Mouse (Mus musculus) kidney, embryonic 16.5 days (tissue): ENCODE measurements around the gene Pwp2. TPM values are rescaled to one million over a fixed set of nuclear protein-coding genes. Genes with fewer than 3 reads are reported as not detected.

Experiments
- ATAC-seq: fragments of 200-750 bp; cut with Nextera tagmentation; 2 replicates; pipeline ENCODE4 v1.8.0; 2017; ENCODE audit warnings: moderate TSS enrichment; ENCODE audit not compliant: low FRiP score, low TSS enrichment
- H3K27ac ChIP-seq: fragments of 300-500 bp; sonication (generic); 2 replicates; pipeline ENCODE4 v1.5.1; 2014; ENCODE audit warnings: low read length
- H3K27me3 ChIP-seq: fragments of 300-500 bp; sonication (generic); 2 replicates; pipeline ENCODE4 v1.6.1; 2014; ENCODE audit warnings: low read length, control low read depth, mixed read lengths; ENCODE audit not compliant: insufficient read depth
- H3K36me3 ChIP-seq: fragments of 300-500 bp; sonication (generic); 2 replicates; pipeline ENCODE4 v1.6.1; 2014; ENCODE audit warnings: low read length, control low read depth, mixed read lengths; ENCODE audit not compliant: insufficient read depth
- H3K4me1 ChIP-seq: fragments of 300-500 bp; sonication (generic); 2 replicates; pipeline ENCODE4 v1.6.1; 2014; ENCODE audit warnings: low read length, control low read depth, mixed read lengths; ENCODE audit not compliant: insufficient read depth
- H3K4me2 ChIP-seq: fragments of 300-500 bp; sonication (generic); replicated peaks from 2 replicates; pipeline ENCODE4 v1.6.1; 2014; ENCODE audit warnings: low read depth, low read length
- H3K4me3 ChIP-seq: fragments of 300-500 bp; sonication (generic); 2 replicates; pipeline ENCODE4 v1.5.1; 2014; ENCODE audit warnings: mild to moderate bottlenecking, low read length
- H3K9ac ChIP-seq: fragments of 300-500 bp; sonication (generic); replicated peaks from 2 replicates; pipeline ENCODE4 v1.6.1; 2014; ENCODE audit warnings: low read length
- H3K9me3 ChIP-seq: fragments of 300-500 bp; sonication (generic); 2 replicates; pipeline ENCODE4 v1.6.1; 2016; ENCODE audit warnings: low read length, control low read depth
- WGBS: fragments of 180-500 bp; shearing (Covaris S2); extraction: QIAGEN DNeasy Blood & Tissue Kit; methylation state at CpG from one replicate; pipeline ENCODE4 v1.1.7; 2014; 5-methylcytosine and 5-hydroxymethylcytosine counted together
- polyA plus RNA-seq: library from polyadenylated mRNA; unstranded; fragments of >200 nt; fragmentation: Nextera tagmentation; extraction: Ambion mirVana; gene quantifications from 2 replicates; pipeline ENCODE4 v1.2.1, GENCODE M21; 2015

Pwp2 gene
- polyA plus RNA-seq, 1 experiment from 2014 or later: 25.5 TPM

GRCm38 (mm10) chr10:78165256-78166005, 19.5 kb downstream of the Pwp2 start:
- Histone ChIP-seq H3K4me3 (no peak overlapping the region), H3K27me3 (no peaks in the 10 kb centered on the region), H3K4me2 (no peak overlapping the region), H3K9ac (no peak overlapping the region), H3K9me3 (no peaks in the 10 kb centered on the region), H3K36me3 (peaks cover 44% of the 10 kb centered on the region), H3K27ac (no peak overlapping the region), H3K4me1 (peaks cover 11% of the 10 kb centered on the region)
- 91% methylated on average over 21 of the region's 21 CpGs for WGBS
- ATAC-seq: no peak

GRCm38 (mm10) chr10:78164786-78165185, 20.2 kb downstream of the Pwp2 start:
- H3K9me3 ChIP-seq: no peaks in the 10 kb centered on the region
- H3K4me3 ChIP-seq: no peak overlapping the region
- H3K4me2 ChIP-seq: no peak overlapping the region
- peaks cover 9% of the 10 kb centered on the region for H3K4me1 ChIP-seq
- WGBS: 86% methylated on average over 12 of the region's 12 CpGs
- no peaks in the 10 kb centered on the region for H3K27me3 ChIP-seq
- peaks cover 44% of the 10 kb centered on the region for H3K36me3 ChIP-seq
- ATAC-seq: no peak
- no peak overlapping the region for H3K27ac ChIP-seq
- no peak overlapping the region for H3K9ac ChIP-seq

GRCm38 (mm10) chr10:78163923-78164322, 21.0 kb downstream of the Pwp2 start:
- no peak overlapping the region for H3K4me2 ChIP-seq
- H3K27me3 ChIP-seq: no peaks in the 10 kb centered on the region
- H3K36me3 ChIP-seq: peaks cover 44% of the 10 kb centered on the region
- no peak overlapping the region for H3K27ac ChIP-seq
- H3K4me1 ChIP-seq: peaks cover 15% of the 10 kb centered on the region
- H3K9ac ChIP-seq: no peak overlapping the region
- ATAC-seq: no peak
- 30% methylated on average over 4 of the region's 4 CpGs for WGBS
- H3K9me3 ChIP-seq: no peaks in the 10 kb centered on the region
- H3K4me3 ChIP-seq: no peak overlapping the region

GRCm38 (mm10) chr10:78163241-78163640, 21.7 kb downstream of the Pwp2 start:
- peaks cover 44% of the 10 kb centered on the region for H3K36me3 ChIP-seq

DNA sequence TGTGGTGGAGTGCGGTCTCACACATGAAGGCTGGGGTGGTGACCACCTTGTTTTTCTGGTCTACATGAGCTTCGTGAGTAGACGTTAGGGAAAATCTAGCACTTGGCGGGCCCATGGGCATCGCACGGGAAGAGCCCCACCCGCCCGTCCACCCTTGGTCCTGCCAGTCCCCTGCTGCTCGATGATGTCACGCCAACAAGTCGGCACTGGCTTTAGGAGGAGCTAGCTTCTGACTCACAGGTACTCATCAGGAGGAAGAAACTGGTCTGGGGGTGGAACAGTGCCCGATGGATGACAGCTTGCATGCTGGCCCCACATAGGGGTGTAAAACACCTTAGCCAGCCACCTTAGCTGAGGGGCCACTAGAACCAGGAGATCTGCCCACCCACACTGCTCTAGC, 22.3 kb downstream of the Pwp2 start:
- Histone ChIP-seq H3K9me3 (no peaks in the 10 kb centered on the region), H3K27me3 (no peaks in the 10 kb centered on the region), H3K4me3 (no peak overlapping the region), H3K9ac (no peak overlapping the region), H3K27ac (no peak overlapping the region), H3K4me1 (peaks cover 9% of the 10 kb centered on the region), H3K4me2 (no peak overlapping the region), H3K36me3 (peaks cover 44% of the 10 kb centered on the region)
- no peak for ATAC-seq
- WGBS: 92% methylated on average over 12 of the region's 12 CpGs

More at GRCm38 (mm10) chr10:78163241-78163640, 21.7 kb downstream of the Pwp2 start:
- Histone ChIP-seq H3K4me1 (peaks cover 9% of the 10 kb centered on the region), H3K4me2 (no peak overlapping the region), H3K9me3 (no peaks in the 10 kb centered on the region), H3K9ac (no peak overlapping the region), H3K27ac (no peak overlapping the region), H3K27me3 (no peaks in the 10 kb centered on the region), H3K4me3 (no peak overlapping the region)
- no peak for ATAC-seq
- WGBS: 90% methylated on average over 9 of the region's 9 CpGs

GRCm38 (mm10) chr10:78161096-78161495, 23.9 kb downstream of the Pwp2 start:
- Histone ChIP-seq H3K9me3 (no peaks in the 10 kb centered on the region), H3K27ac (no peak overlapping the region), H3K9ac (no peak overlapping the region), H3K4me2 (no peak overlapping the region), H3K4me3 (no peak overlapping the region), H3K27me3 (no peaks in the 10 kb centered on the region), H3K4me1 (peaks cover 9% of the 10 kb centered on the region), H3K36me3 (peaks cover 34% of the 10 kb centered on the region)
- WGBS: 80% methylated on average over 8 of the region's 8 CpGs
- no peak for ATAC-seq

DNA sequence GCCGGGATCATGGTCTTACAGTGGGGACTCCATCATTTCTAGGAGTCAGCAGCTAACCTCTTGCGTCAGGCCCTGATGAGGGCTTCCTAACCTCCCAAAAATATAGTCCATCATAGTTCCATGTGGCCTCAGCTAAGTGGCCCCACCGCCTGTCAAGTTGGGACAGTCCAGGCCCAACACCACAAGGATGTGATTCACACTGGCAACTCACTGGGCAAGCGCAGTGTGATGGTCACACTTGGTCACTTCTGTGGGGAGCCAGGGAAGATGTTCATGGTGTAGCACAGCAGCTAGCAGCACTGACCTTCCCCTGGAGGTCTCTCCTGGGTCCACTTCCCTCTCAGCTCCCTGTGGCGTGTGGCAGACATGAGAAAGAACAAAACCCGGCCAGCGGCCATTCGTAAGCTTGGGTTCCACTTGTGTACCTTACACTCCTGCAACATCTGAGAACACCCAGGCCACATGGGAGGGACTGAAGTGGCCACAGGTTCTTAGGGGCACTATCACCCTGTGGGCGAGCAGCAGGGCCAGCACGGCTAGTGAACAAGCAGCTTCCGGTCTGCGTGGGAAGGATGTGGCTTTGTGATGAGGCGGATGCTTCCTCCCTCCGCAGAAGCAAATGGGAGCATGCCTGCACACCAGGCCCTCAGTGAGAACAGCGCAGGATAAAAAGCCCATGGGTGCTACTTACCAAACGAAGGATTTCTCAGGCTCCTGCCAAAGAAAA, 24.4 kb downstream of the Pwp2 start:
- H3K4me3 ChIP-seq: no peak overlapping the region
- no peak overlapping the region for H3K4me2 ChIP-seq
- H3K27ac ChIP-seq: no peak overlapping the region
- H3K36me3 ChIP-seq: peaks cover 29% of the 10 kb centered on the region
- 82% methylated on average over 16 of the region's 16 CpGs for WGBS
- no peaks in the 10 kb centered on the region for H3K27me3 ChIP-seq
- H3K9me3 ChIP-seq: no peaks in the 10 kb centered on the region
- no peak overlapping the region for H3K9ac ChIP-seq
- ATAC-seq: 0 out of 2 replicates have a peak, but pooled peaks have one; percentile 26
- peaks cover 9% of the 10 kb centered on the region for H3K4me1 ChIP-seq

DNA sequence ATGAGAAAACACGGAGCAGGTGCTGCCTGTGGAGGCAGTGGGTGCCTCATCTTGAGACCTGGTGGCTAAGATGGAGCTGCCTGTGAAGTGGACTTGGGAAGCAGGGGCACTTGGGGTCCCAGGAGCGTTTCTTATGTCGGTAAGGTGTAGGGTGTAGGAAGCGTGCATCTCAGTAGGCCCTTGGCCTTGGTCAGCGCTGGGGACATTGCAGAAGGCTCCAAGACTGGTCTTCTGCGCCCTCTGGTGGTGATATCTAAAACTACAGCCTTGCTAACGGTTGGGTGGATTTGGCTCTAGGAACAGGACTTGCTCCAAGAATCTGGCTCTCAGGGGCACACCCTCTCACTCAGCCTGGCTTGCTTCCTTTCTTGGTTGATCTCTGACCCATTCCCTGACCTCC, 25.0 kb downstream of the Pwp2 start:
- no peak overlapping the region for H3K4me3 ChIP-seq
- WGBS: 2% methylated on average over 7 of the region's 7 CpGs

DNA sequence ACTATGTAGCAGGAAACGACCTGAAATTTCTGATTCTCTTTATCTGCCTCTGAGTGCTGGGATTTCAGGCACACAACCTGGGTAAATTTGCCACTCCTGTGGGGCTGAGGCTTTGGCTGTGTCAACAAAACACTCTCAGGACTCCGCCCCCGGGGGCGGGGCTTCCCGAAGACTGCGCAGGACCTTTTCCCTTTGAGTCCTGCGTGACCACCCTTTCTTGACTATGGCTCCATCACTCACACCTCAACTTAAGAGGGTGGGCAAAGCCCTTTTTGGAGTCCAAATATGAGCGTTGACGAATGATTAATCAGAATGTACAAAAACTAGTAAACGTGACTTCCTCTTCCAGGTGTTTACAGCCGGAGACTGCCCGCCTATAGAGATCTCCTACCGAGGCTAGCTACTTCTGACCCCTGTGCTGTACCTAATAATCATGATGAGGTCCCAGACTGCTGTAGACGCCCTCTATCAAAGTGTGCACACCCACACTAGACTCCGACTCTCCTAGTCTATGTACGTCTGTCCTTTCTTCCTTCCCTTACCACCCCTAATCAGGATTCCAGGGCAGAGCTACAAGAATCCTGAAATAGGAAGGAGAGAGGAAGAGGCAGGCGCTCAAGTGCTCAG, 25.6 kb downstream of the Pwp2 start:
- H3K27ac ChIP-seq: no peak overlapping the region
- H3K9ac ChIP-seq: 0 out of 2 replicates have a peak overlapping the region, but pooled peaks have one; percentile 27
- peak overlapping the region; percentile 27; the same call in 1 of the 2 replicates for H3K4me3 ChIP-seq
- H3K9me3 ChIP-seq: no peaks in the 10 kb centered on the region
- peak overlapping the region; percentile 48 for H3K4me2 ChIP-seq
- ATAC-seq: peak; percentile 17; the same call in 1 of the 2 replicates
- H3K36me3 ChIP-seq: peaks cover 18% of the 10 kb centered on the region
- WGBS: 11% methylated on average over 17 of the region's 17 CpGs
- H3K27me3 ChIP-seq: no peaks in the 10 kb centered on the region
- peaks cover 9% of the 10 kb centered on the region for H3K4me1 ChIP-seq

More for the DNA sequence above, 25.0 kb downstream of the Pwp2 start:
- Histone ChIP-seq H3K36me3 (peaks cover 23% of the 10 kb centered on the region), H3K4me2 (peak overlapping the region; percentile 48), H3K4me1 (peaks cover 9% of the 10 kb centered on the region), H3K9ac (0 out of 2 replicates have a peak overlapping the region, but pooled peaks have one; percentile 27), H3K27me3 (no peaks in the 10 kb centered on the region), H3K9me3 (no peaks in the 10 kb centered on the region), H3K27ac (no peak overlapping the region)
- ATAC-seq: peak; percentile 85
